Mouse (Mus musculus): ENCODE data around the gene Ppp1r14b. TPM values are rescaled to one million over a fixed set of nuclear protein-coding genes. Genes with fewer than 3 reads are reported as not detected.
"Not testable (repeated sequence)": the region's sequence is repeated elsewhere in the genome, so short reads cannot be mapped to it uniquely, and the experiment has no call there.

Gene Ppp1r14b
- polyA plus RNA-seq, 1 experiment from 2014 or later: 255 TPM

GRCm38 (mm10) chr19:6991166-6991565 is 16.4 kb downstream of the Ppp1r14b start:
- H3K27ac ChIP-seq; H3K36me3 ChIP-seq; H3K9me3 ChIP-seq; ATAC-seq (ENCODE audit: insufficient number of reproducible peaks, insufficient read depth, low FRiP score, low TSS enrichment); H3K27me3 ChIP-seq; H3K9ac ChIP-seq; H3K4me2 ChIP-seq (replicated peaks); H3K4me3 ChIP-seq: not testable (repeated sequence)
- WGBS: 91% methylated on average over 6 of the region's 6 CpGs
- peaks cover 36% of the 10 kb centered on the region for H3K4me1 ChIP-seq

GRCm38 (mm10) chr19:6992011-6992858 is 17.5 kb downstream of the Ppp1r14b start, which contains the start of gene Dnajc4:
TSS of gene Dnajc4 (minus strand) at chr19:6992572.
- Histone ChIP-seq H3K9ac (peak within 1 kb of the TSS; percentile 57), H3K27ac (peak within 1 kb of the TSS; percentile 60), H3K4me2 (replicated peaks) (peak within 1 kb of the TSS; percentile 93), H3K4me1 (peaks cover 40% of the 10 kb centered on the region), H3K36me3 (no peaks in the 10 kb centered on the region), H3K27me3 (no peaks in the 10 kb centered on the region), H3K9me3 (no peaks in the 10 kb centered on the region), H3K4me3 (peak within 1 kb of the TSS; percentile 56)
- WGBS: 2% methylated on average over 37 of the region's 37 CpGs
- ATAC-seq (ENCODE audit: insufficient number of reproducible peaks, insufficient read depth, low FRiP score, low TSS enrichment): peak; percentile 85

GRCm38 (mm10) chr19:6993011-6993770 is 18.4 kb downstream of the Ppp1r14b start:
- Histone ChIP-seq H3K36me3 (no peaks in the 10 kb centered on the region), H3K4me1 (peaks cover 36% of the 10 kb centered on the region), H3K27me3 (no peaks in the 10 kb centered on the region), H3K4me2 (replicated peaks) (peak overlapping the region; percentile 93), H3K27ac (peak overlapping the region; percentile 60; the same call in 1 of the 2 replicates), H3K4me3 (peak overlapping the region; percentile 56), H3K9ac (peak overlapping the region; percentile 57), H3K9me3 (no peaks in the 10 kb centered on the region)
- no peak for ATAC-seq (ENCODE audit: insufficient number of reproducible peaks, insufficient read depth, low FRiP score, low TSS enrichment)
- WGBS: 59% methylated on average over 14 of the region's 14 CpGs

- 0 out of 2 replicates have a peak overlapping the region, but pooled peaks have one; percentile 56 for H3K4me3 ChIP-seq
- H3K36me3 ChIP-seq: peaks cover 6% of the 10 kb centered on the region
Observed at GRCm38 (mm10) chr19:6994002-6994401, 19.2 kb downstream of the Ppp1r14b start.

GRCm38 (mm10) chr19:6994489-6994888 is 19.7 kb downstream of the Ppp1r14b start:
- Histone ChIP-seq H3K9ac (peak overlapping the region; percentile 69; the same call in 1 of the 2 replicates), H3K4me1 (peaks cover 35% of the 10 kb centered on the region), H3K4me2 (replicated peaks) (peak overlapping the region; percentile 73; the same call in 1 of the 2 replicates), H3K9me3 (no peaks in the 10 kb centered on the region), H3K4me3 (peak overlapping the region; percentile 54; the same call in 1 of the 2 replicates), H3K27me3 (no peaks in the 10 kb centered on the region), H3K36me3 (peaks cover 11% of the 10 kb centered on the region), H3K27ac (no peak overlapping the region)
- WGBS: 86% methylated on average over 8 of the region's 8 CpGs
- no peak for ATAC-seq (ENCODE audit: insufficient number of reproducible peaks, insufficient read depth, low FRiP score, low TSS enrichment)

More at GRCm38 (mm10) chr19:6994002-6994401, 19.2 kb downstream of the Ppp1r14b start:
- Histone ChIP-seq H3K27ac (no peak overlapping the region), H3K9me3 (no peaks in the 10 kb centered on the region), H3K4me2 (replicated peaks) (no peak overlapping the region), H3K4me1 (peaks cover 35% of the 10 kb centered on the region), H3K27me3 (no peaks in the 10 kb centered on the region), H3K9ac (no peak overlapping the region)
- no peak for ATAC-seq (ENCODE audit: insufficient number of reproducible peaks, insufficient read depth, low FRiP score, low TSS enrichment)
- WGBS: 83% methylated on average over 8 of the region's 8 CpGs

- Histone ChIP-seq H3K4me1 (peaks cover 35% of the 10 kb centered on the region), H3K9ac (peak overlapping the region; percentile 69), H3K4me3 (peak overlapping the region; percentile 54), H3K27me3 (no peaks in the 10 kb centered on the region), H3K36me3 (peaks cover 20% of the 10 kb centered on the region), H3K9me3 (no peaks in the 10 kb centered on the region), H3K4me2 (replicated peaks) (peak overlapping the region; percentile 73), H3K27ac (no peak overlapping the region)
- ATAC-seq (ENCODE audit: insufficient number of reproducible peaks, insufficient read depth, low FRiP score, low TSS enrichment): no peak
- WGBS: 47% methylated on average over 20 of the region's 21 CpGs
Observed at GRCm38 (mm10) chr19:6995255-6995991, 20.7 kb downstream of the Ppp1r14b start.

- WGBS: under 1% methylated on average over 24 of the region's 24 CpGs
- Histone ChIP-seq H3K4me1 (peaks cover 35% of the 10 kb centered on the region), H3K4me3 (peak within 1 kb of the TSS; percentile 54), H3K9ac (peak within 1 kb of the TSS; percentile 69), H3K36me3 (peaks cover 20% of the 10 kb centered on the region), H3K4me2 (replicated peaks) (peak within 1 kb of the TSS; percentile 73), H3K27me3 (no peaks in the 10 kb centered on the region), H3K9me3 (no peaks in the 10 kb centered on the region), H3K27ac (peak within 1 kb of the TSS; percentile 59)
- ATAC-seq (ENCODE audit: insufficient number of reproducible peaks, insufficient read depth, low FRiP score, low TSS enrichment): peak; percentile 58
Observed at GRCm38 (mm10) chr19:6996006-6996405, 21.2 kb downstream of the Ppp1r14b start, which contains the start of the genes Nudt22 and Trpt1. TSS of gene Nudt22 (minus strand) at chr19:6996117. TSS of gene Trpt1 (plus strand) at chr19:6996131.

- Histone ChIP-seq H3K27ac (no peak overlapping the region), H3K4me1 (peaks cover 30% of the 10 kb centered on the region), H3K9ac (no peak overlapping the region), H3K4me3 (no peak overlapping the region), H3K36me3 (peaks cover 20% of the 10 kb centered on the region), H3K27me3 (no peaks in the 10 kb centered on the region), H3K9me3 (no peaks in the 10 kb centered on the region), H3K4me2 (replicated peaks) (no peak overlapping the region)
- WGBS: 83% methylated on average over 9 of the region's 9 CpGs
- no peak for ATAC-seq (ENCODE audit: insufficient number of reproducible peaks, insufficient read depth, low FRiP score, low TSS enrichment)
Observed at GRCm38 (mm10) chr19:6997721-6998290, 23.0 kb downstream of the Ppp1r14b start.

- peaks cover 22% of the 10 kb centered on the region for H3K4me1 ChIP-seq
Observed at GRCm38 (mm10) chr19:6999360-7000063, 24.7 kb downstream of the Ppp1r14b start.

GRCm38 (mm10) chr19:7006892-7007593 is 32.3 kb downstream of the Ppp1r14b start:
- no peak for ATAC-seq (ENCODE audit: insufficient number of reproducible peaks, insufficient read depth, low FRiP score, low TSS enrichment)
- no peak overlapping the region for H3K27ac ChIP-seq
- H3K4me1 ChIP-seq: no peaks in the 10 kb centered on the region
- H3K27me3 ChIP-seq: no peaks in the 10 kb centered on the region
- H3K4me3 ChIP-seq: no peak overlapping the region
- H3K4me2 ChIP-seq (replicated peaks): no peak overlapping the region
- H3K9ac ChIP-seq: no peak overlapping the region
- H3K9me3 ChIP-seq: no peaks in the 10 kb centered on the region
- WGBS: 86% methylated on average over 9 of the region's 9 CpGs
- H3K36me3 ChIP-seq: no peaks in the 10 kb centered on the region

More at GRCm38 (mm10) chr19:6999360-7000063, 24.7 kb downstream of the Ppp1r14b start:
- 93% methylated on average over 19 of the region's 19 CpGs for WGBS
- Histone ChIP-seq H3K4me3 (no peak overlapping the region), H3K4me2 (replicated peaks) (no peak overlapping the region), H3K27ac (no peak overlapping the region), H3K9ac (no peak overlapping the region), H3K36me3 (peaks cover 20% of the 10 kb centered on the region), H3K27me3 (no peaks in the 10 kb centered on the region), H3K9me3 (no peaks in the 10 kb centered on the region)
- no peak for ATAC-seq (ENCODE audit: insufficient number of reproducible peaks, insufficient read depth, low FRiP score, low TSS enrichment)

All from embryonic facial prominence, embryonic 12.5 days (tissue).